Mouse (Mus musculus) CD8-positive naive resting alpha-beta T cell, adult 2 months (primary cell): ENCODE measurements around the gene Slc27a3.
A peak's percentile ranks its signal among the peaks of the same experiment; 100 is the strongest.

Experiments
- DNase-seq, 2 experiments: peaks; one replicate each; pipeline ENCODE4 v3.0.0; 2022; ENCODE audit warnings: low read depth in 2 of 2, low spot score in 2 of 2

Gene Slc27a3

DNA sequence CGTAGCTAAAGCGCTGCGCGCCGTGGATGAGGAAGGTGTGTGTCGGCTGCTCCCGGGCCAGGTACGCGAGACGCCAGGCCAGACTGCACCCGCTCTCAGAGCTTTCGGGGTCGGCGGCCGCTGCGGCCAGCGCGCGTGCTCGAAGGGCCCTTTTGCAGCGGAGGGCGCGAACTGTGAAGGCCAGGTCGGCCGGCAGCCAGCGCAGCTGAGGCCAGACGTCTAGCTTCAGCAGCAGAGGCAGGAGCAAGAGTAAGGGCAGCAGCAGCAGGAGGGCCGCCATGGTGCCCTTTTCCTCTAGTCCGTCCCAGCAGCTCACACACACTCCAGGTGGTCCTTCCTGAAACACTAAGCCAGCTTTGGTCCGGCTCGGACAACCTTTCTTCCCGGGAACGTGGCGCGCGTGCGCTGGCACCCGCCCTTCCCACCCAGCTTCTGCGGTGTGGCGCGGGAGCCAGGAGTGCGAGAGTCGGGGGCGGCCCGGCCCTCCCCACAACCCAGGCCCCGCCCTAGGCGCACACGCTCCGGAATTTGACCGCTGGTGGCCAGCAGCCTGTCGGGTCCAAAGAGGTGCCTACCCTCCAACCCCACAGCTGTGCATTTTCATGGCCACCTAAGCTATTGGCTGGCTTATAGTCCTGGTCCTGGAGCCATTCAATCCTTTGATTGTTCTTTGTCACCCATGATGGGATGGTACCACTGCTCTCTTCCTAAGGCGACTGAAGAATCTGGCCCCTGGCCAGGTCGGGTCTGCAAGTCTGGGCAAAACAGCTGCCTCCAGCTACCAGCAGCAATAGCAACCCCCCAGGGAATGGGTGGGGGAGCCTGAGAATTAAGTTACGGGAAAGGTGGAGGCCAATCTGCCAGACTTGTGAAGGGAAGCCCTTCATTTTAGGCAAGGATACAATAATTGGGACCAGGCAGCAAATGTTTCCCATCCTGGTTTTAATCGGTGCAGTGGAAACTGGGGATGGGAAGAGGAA is at the start of gene Slc27a3:
TSS of gene Slc27a3 (minus strand) at position 428 of the 980 bp plus-strand sequence.
- DNase-seq, result no peak

DNA sequence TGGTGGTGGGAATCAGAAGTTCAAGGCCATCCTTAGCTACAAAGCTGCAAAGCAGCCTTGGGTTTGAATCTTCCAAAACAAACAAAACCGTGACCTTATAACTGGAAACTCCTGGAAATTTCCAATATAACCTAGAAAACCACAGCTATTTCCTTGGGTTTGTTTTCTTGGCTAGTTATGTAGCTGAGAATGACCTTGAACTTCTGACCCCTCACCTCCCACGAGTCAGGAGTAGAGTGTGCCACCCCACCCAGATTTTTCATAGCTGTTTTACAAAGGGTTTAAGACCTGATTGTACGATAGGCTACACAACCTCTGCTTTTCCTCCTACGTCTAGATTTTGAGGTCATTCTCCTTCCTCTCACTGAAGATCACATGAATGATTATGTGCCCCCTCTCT is 47.4 kb upstream of the Slc27a3 start:
- no peak for DNase-seq

DNA sequence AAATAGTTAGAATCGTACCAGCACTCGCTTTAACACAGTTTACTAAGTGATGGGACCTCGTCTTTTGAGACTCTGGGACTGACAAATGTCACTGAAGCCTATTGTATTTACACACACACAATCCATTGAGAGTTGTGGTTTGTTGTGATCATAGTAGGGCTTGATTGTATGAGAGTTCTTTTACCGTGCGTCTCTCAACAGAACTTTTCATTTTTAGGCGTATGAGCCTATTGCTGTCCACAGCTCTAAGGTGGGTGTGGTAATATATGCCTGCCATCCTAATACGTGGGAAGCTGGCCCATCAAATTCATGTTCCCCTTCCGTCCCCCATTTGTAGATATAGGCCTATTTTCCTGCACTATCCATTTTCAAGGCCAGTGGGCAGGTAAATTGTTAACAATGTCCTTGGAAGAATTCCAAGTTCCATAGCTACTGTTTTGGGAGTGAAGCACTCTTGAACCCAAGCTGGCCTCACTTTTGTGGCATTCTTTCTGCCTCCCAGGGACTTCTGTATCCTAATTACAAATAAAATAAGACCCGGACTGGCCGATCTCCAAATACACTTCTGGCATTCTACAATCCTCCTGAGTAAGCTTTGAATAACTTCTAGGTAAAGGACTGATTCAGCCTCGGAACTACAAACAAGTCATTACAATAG is 44.5 kb upstream of the Slc27a3 start:
- no peak for DNase-seq

DNA sequence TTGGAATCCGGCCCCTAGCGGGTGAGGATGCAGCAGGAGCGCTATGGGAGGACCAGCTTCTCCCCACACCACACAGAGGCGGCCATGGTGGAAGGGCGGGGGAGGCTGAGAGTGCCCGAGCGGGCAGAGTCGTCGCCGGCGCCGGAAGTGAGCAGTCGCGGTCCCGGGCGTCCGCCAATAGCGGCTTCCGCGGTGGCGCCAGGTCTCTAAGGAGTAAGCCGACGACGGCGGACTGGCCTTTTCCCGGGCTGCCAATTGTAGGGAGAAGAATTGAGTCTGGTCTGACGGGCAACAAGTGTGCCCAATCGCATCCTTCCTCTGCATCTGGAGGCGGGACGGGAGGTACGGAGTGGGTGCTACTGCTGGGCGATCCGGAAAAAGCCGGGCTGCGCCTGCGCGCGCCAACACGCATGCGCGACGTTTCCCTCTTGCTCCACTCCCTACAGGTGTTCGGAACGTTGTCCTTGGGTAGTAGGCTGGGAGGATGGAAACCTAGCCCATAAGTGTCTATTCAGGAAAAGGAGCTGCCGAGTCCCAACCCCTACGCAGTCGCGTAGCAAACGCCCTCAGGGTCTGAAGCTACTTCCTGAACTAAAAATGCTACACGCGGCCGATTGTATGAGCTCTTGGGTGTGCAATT is 43.8 kb upstream of the Slc27a3 start, which contains the start of gene Ints3:
TSS of gene Ints3 (minus strand) at position 242 of the 640 bp plus-strand sequence.
- DNase-seq, result peak; percentile 95 to 96

DNA sequence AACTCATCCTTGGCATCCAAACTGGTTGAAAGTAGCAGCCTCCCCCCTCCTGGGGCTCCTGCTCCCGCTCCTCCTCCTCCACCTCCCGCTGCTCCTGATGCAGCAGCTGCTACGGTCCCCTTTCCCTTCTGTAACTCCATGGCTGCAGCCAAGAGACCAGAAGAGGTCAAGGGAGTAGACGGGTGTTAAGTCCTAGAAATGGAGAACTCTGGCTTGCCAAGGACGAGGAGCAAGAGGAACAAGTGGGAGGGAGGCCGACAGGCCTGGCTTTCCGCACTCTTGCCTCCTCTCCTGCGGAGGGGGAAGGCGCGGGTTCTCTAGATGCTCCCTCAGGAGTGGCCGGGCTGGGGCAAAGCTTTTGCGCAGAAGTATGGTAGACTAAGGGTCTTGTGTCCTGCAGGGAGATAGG is 43.1 kb upstream of the Slc27a3 start:
- no peak for DNase-seq

DNA sequence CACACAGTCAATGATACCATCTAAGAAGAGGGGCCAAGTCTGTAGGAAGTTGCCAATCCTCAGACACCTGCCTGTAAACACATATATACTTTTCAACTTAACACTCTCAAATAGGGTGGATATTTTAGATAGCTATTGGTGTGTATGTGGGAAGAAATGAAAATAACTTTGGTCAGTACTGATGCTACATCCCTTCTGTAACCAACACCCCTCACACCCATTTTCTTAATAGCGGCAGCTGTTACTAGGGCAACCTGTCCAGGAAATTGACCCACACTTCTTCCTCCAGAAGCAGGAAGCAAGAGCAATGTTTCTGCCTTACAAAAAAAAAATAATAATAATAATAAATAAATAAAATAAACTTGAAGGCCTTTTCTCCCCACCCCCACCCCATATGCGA is 42.6 kb upstream of the Slc27a3 start:
- no peak for DNase-seq

DNA sequence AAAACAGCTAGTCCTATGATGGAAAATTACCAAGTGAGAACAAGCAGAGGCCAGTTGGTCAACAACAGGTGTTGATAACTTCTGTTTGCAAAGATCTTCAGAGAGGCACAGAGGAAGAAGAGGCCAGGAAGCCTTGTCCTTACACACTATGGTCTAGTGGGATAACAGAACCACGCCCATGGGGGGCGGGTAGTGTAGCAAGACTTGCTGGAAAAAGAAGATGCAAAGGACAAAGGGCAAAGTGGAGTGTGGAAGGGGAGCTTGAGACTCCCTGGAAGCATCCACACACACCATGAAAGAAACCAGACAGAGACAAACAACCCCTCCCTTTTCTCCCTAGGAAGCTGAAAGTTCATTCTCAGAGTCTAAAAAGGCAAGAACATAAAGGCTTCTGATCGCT is 39.8 kb upstream of the Slc27a3 start:
- DNase-seq, result no peak

DNA sequence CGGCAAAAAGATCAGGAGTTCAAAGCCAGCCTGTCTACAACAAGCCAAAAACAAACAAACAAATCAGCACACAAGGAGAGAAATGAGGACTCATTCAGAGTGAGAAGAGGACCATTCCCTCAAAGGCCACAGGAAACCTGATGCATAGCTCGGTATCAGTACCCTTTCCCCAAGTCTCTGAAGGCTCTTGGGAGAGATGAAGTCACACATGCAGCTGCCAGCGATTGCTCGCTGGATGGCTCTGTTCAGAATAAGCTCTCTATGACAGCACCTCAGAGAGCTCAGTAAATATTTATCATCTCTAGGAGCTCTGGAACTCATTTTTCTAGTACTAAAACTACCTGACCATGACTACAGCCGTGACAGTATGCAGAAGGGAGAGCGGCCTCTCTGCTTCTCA is 38.4 kb upstream of the Slc27a3 start:
- no peak for DNase-seq

DNA sequence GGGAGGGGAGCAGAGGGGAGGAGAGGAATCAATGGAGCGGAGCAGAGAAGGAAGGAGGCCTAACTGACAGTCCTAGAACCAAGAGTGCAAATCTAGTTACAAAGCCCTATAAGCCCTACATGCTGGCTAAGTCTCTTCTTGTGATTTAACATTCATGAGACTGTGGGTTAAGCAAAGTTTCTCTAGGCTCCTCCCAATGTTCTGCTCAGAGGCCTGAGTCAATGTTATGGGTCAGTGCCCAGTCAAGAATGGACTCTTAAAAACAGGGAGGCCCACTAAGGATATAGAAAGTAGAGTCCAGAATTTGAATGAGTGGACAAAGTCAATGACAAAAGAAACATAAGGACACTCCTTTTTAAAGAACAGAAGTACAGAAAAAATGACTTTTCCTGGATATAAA is 37.8 kb upstream of the Slc27a3 start:
- no peak for DNase-seq

DNA sequence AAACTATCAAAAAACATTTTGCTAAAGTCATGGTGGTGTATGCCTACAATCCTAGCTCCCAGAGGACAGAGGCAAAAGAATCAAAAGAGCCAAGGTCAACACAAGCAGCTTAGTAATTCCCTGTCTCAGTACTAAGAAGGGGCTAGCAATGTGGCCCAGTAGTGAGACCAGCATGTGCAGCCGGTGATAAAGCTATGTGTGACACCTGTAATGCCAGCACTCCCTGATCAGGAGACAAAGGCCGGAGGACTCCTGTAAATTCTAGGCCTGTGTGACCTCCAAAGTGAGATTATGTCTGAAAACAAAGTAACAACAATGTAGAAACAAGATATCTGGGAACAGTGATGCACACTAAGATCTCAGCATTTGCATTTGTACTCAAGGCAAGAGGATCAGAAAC is 35.8 kb upstream of the Slc27a3 start:
- DNase-seq, result no peak

DNA sequence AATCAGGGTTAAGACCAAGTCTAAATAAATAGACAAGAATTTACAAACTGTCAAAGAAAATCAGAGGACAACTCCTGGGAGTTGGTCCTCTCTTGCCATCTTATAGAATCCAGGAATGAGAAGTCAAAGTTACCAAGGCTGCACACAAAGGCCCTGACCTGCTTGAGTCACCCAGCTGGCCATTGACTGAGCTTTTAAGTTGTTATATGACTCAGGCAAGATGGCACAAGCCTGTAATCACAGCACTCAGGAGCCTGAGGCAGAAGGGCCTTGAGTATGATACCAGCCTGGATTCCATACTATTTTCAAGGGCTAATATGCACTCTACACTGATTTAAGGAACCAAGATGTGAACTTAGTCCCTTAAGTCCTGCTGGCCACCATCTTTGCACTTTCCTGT is 33.8 kb upstream of the Slc27a3 start:
- DNase-seq, result no peak

DNA sequence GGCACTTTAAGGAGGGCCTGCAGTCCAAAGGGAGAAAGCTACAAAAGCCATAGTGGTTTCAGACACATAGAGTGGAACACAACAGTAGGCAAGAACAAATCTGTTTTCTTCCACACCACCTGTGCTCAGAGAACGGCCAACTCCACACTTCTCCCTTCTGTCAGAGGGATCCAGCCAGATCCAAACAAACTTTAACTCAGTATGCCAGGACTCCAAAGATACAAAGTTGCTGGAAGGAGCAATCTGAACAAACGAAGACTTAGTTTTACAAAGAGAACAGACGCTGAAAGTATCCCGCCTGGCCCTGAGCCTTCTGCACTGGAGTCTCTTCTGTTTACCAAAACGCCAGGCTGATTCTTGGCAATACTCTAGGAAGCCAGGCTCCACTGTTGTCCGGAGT is 31.0 kb upstream of the Slc27a3 start:
- no peak for DNase-seq

DNA sequence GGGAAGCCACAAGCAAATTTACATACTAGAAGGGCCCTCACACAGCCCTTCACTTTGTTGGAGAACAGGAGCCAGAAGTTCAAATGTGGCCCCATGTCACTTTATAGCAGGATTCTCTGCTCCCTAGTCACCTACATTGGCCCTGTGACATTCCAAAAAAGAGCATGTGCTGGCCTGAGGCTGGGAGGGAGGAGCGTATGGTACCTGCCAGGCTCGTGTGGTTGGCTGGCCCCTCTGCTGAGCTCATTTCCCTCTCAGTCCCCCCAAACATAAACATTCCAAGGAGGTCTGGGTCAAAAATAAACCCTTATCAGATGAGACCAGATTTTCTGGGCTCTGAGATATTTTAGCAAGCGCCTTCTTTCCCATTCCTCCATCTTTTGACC is 23.3 kb upstream of the Slc27a3 start:
- DNase-seq, result no peak

DNA sequence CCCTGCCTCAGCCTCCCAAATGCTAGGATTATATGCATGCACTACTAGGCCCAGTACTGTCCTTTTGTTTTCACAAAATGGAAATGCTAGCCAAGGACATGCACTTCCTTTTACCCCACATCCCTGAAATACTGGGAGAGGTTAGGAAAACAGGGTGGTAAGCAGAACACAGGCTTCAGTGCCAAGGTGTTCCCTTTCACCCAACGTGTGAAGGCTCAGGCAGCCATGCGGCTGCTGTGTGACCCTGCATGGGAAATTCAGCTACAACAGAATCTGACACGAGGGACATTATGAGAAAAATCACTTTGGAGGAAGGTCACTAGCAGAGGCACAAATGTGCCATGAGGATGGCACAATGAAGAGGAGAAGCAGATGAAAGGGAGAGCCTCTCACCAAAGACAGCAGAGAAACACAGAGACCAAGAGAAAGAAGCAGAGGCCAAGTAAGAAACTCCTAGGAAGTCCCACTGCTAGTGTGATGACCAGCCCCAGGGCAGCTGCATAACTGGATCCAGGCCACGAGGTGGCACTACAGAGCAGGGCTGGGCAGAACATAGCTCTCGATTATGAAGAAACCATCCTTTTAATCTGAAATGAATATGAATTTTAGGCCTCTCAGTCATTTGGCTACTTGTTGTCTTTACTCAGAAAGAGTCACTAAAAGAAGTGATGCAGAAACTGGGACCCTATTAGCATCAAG is 22.7 kb upstream of the Slc27a3 start:
- DNase-seq, result peak; percentile 38 to 60

DNA sequence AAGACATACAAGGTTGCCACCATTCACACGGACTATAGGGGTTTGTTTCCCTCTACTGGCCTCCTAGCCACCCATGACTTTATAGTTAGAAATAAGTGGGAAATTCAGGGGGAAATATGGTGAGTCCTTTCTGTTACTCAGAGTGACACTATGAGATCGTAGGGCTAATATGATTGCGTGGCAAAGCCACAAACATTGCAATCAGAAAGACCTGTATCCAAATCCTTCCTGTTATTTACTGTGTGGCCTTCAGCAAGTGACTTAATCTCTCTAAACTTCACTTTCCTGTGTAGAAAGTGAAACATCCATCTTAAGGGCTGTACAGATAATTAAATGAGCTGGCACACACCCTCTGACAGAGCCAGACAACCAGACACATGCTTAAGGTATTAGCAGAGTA is 19.0 kb upstream of the Slc27a3 start:
- DNase-seq, result no peak

DNA sequence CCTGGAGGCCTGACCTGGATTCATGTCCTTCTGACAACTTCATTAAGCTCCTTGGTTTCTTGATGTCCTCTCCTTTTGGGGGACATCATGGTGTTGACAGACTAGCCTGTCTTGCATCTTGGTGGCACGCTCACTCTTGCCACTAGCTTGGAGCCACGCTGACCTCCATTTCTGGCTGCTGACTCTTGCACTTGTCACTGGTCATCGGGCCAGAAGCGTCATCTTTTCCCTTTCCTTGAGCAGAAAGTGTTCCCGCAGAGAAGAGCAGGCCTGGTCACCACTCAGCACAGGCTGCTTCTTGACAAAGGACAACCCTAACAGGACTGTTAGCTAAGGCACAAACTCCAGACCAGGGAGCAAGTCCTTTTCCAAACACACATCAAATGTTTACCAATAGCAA is 16.7 kb upstream of the Slc27a3 start:
- DNase-seq, result no peak

DNA sequence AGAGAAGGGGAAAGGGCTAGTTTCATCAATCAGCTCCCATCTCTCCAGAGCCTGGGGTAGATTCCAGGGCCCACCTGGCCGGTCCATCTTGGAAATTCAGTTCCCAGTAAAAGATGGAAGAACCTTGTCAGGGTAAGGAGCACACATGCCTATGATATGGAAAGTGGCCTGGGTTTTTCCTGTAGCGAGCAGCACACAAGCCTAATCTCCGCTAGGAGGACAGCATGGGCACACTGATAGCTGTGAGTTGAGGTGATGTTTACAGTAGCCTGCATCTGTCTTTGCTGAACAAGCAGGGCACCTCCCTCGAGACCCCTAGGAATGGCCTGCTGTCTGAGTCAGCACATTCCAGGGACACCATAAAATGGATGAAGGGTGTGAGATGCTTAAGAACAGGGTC is 14.9 kb upstream of the Slc27a3 start:
- DNase-seq, result no peak

DNA sequence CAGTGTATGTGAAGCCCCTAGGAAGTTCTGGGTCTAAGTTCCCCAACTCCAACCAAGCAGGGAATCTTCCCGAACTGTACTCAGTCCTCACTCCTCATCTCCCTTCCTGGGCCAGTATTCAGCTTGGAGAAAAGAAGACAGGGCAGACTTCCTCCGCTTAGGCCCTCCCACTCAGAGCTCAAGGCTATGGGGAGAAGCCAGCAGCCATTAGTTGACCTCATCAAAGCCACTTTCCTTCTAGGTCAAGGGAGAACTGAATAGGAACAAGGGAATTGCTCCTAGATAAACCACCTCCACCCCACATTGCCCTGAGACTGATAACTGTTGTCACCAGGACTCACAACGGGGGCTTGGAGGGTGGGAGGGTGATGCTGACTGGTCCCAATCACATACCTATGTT is 14.4 kb upstream of the Slc27a3 start:
- no peak for DNase-seq

DNA sequence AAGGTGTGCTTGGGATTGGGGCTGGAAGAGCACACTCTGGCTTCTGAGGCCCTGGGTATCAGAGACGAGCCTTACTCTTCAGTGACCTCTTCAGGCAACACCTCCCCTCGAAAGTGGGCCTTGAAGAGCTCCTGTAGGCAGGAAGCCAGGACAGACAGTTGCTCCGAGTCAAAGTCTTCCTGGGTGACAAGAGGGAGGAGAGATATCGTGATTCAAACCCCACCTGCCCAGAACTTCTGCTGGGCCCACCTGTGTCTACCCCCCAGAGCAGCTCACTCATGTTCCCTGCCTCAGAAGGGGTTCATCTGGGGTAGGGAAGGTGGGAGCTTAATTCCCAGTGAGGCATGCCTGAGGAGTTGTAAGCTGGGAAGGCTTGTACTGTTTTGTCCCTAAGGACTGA is 11.3 kb upstream of the Slc27a3 start:
- no peak for DNase-seq

DNA sequence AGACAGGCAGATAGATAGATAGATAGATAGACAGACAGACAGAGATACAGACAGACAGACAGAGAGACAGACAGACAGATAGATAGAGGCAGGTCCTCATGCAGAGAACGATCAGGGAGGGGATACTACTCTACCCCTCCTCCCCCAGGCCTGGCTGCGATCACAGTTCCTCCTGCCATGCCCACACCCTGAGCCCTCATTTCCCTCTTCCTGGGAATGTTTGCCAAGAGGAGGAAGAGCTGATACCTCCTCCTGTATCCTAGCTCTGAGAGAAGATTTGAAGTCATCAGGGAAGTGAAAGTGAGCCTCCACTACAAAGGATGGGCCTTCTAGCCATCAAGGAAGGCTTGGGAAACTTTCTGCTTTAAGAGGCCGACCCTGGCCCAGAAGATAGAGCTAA is 5.9 kb upstream of the Slc27a3 start:
- DNase-seq, result no peak

DNA sequence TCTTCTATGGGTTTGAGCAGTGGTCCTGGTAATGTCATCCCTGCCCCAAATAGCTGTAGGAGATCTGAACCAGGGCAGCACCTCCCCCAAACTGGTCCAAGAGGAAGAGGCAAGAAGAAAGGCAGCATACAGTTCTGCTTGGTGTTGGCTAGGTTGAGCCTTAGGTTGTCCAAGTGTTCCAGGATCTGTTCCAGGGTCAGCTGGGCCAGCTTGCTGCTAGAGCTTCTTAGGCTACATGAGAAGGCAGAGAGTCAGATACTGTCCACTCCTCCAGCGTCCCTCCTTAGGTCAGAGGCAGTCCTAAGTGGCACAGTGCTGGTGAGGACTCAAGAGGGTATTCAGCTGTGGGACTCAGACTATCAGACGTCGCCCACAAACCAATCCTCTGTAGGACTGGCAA is 2.9 kb upstream of the Slc27a3 start:
- no peak for DNase-seq
